Mouse (Mus musculus): ENCODE measurements around the gene Cdh3.
A peak's percentile ranks its signal among the peaks of the same experiment; 100 is the strongest.

DNA sequence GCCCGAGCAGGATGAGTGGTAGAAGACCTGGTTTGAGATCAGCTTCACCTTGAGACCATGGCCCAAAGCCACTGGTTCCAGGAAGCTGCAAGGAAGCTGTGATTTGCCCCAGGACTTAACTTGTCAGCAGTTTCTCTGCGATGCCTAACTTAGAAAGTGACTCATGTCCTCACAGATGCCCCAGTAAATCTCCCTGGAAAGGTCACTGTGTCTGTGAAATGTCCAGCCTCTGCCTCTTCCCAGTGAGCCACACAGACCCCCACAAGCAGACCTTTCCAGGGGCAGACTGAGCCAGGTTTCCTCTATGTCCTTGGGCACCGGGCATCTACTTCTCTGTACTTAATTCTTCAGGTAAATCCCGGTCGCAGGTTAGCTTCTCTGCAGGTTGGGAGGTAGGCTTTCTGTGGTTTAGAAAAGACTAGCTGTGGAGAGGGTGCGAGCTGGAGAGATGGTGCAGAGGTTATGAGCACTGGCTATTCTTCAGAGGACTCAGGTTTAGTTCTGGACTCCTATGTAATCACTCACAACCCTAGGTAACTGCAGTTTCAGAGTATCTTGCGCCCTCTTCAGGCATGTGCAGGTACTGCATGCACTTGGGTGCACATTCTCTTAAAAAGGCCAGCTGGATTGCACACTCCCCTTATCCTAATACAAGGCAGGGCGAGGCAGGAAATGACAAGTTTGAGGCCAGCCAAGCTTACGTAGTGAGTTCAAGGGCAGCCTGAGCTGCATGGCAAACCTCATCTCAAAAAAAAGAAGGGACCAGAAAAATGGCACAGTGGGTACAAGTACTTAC, 16.7 kb downstream of the Cdh3 start:
- TF ChIP-seq TBP (IDR thresholded peaks at IDR 0.05; ENCODE audit: low read depth, low read length) (no peak), ZKSCAN1 (IDR thresholded peaks at IDR 0.05; ENCODE audit: low read depth, low read length) (no peak), GATA1 (IDR thresholded peaks at IDR 0.05; ENCODE audit: low read depth, low read length) (no peak), CTCF (IDR thresholded peaks at IDR 0.05 in 2 of 3, conservative IDR thresholded peaks at IDR 0.05 in 1 of 3; ENCODE audit: control insufficient read depth in 1 of 3, insufficient read depth in 1 of 3, low read depth in 2 of 3, low read length in 3 of 3, poor library complexity in 1 of 3, severe bottlenecking in 1 of 3) (peak; percentile 42 to 72 (median 44)), POLR2A (IDR thresholded peaks at IDR 0.05; ENCODE audit: control insufficient read depth in 1 of 2, insufficient read depth in 1 of 2, low read depth in 1 of 2, low read length in 2 of 2, poor library complexity in 1 of 2) (no peak), EP300 (IDR thresholded peaks at IDR 0.05; ENCODE audit: low read depth in 1 of 2, low read length in 2 of 2) (no peak), MAFK (IDR thresholded peaks at IDR 0.05; ENCODE audit: borderline replicate concordance, low read depth, low read length) (no peak), ZMIZ1 (IDR thresholded peaks at IDR 0.05; ENCODE audit: low read depth, low read length) (no peak)

Data from MEL (cell line).